Mouse (Mus musculus) CH12F3 (cell line): ENCODE measurements around the gene Nme7.

Source experiments
- in situ Hi-C: fragments of 300-500 bp; cut with MboI; formaldehyde crosslinking; loops from 2 replicates; pipeline ENCODE4 v1.14.3; 2020; ENCODE audit warnings: low sequenced_read_pairs

Gene Nme7

GRCm38 (mm10) chr1:164375626-164376025, 71.7 kb downstream of the Nme7 start:
- in situ Hi-C loops, result no loop called here

DNA sequence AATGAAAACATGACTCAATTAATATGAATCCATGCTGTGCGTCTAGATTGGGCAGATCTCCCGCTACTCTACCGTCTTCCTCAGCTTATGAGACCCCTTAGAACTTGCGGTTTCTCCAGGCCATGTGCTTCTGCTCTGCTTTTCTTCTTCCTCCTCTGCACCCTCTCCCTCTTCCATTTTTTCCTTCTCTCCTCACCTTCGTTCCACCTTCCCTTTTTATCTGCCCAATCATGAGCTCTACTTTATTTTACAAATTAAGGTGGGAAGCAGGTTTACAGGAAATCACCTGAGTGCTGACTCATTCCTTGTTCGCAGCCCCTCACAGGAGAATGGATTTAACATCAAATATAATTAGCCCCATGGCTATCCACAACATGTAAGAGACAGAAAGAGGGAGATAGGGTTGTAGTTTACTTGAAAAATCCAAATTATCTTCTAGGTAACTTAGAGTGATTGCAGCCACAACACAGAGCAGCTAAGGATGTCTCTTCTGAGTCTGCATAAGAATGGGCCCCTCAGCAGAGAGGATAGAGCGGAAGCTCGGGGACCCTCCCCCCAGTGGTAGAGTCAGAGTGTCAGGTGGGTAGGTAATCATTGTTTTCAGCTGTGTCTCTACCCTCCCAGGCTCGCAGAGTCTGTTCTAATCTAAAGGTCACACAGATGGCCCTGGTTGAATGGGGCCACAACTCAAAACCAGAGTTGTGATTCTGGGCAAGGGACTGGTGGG, 73.0 kb downstream of the Nme7 start:
- in situ Hi-C loops, result no loop called here

DNA sequence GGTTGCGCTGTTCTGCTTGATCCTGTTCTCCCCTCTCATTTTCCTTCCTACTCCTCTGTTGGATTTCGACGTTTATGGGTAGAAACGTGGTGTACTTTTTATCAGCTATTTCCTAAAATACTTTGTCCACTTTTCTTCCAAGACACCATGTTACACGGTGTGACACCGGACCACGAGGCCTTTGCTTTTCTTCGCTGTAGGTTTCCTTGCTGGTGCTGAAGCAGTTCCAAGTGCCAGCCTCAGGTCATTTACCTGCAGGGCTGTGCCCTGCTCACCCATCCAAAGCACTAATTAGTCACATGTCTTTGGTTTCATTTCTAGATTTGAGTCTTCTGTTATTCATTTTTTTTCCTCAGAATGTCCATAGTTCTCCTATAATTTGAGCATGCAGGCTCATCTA, 79.7 kb downstream of the Nme7 start:
- in situ Hi-C loops, result no loop called here

DNA sequence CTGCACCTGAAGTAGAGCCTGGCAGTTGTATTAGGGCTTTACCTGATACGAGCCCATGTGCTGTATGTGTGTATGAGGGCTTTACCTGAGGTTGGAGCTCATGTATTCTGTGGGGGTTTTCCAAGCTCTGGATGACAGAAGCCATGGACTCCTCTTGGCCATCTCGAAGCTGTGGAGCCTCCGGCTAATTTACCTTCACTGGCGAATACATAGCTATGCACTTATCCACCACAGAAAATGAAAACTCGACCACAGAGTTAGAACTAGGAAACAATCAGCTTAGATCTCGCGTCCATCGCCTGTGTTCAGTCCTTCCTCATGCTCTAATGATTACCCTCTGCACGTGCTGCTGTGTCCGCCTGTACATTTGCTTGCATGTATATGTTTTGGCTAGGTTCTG, 80.4 kb downstream of the Nme7 start:
- in situ Hi-C loops, result no loop called here

- in situ Hi-C loops, result no loop called here
These were observed 81.1 kb downstream of the Nme7 start for GRCm38 (mm10) chr1:164384972-164385371.

DNA sequence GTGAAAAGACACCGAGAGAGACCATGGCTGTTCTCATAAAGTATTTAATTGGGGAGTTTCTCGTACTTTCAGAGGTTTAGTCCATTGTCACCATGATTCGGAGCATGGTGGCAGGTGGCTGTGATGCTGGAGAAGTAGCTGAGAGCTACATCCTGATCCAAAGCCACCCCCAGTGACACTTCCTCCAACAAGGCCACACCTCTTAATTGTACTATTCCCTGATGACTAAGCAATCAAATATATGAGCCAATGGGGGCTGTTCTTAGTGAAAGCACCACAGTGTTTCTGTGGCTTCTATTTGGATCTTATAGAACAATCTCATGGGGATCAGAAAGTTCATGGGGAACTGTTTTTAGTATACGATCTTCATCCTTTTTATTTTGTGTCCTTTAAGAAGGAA, 85.8 kb downstream of the Nme7 start:
- in situ Hi-C loops, result no loop called here

DNA sequence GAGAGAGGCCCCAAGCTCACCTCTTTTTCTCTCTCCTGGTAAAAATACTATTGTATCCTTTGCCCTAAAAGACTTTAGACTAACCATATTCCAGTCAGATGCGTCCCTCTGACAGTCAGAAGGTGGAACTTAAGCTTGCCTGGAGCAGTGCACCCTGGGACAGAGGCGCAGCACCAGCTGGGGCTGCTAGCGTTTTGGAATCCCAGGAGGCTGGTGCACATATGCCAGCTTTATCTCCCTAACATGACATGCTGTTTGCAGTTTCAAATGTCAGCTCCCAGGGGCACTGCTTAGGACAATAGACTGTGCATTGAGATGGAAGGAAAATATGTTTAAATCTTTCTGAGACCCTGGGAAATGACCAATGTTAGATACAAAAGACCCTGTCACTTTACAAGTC, 88.3 kb downstream of the Nme7 start:
- in situ Hi-C loops, result no loop called here

DNA sequence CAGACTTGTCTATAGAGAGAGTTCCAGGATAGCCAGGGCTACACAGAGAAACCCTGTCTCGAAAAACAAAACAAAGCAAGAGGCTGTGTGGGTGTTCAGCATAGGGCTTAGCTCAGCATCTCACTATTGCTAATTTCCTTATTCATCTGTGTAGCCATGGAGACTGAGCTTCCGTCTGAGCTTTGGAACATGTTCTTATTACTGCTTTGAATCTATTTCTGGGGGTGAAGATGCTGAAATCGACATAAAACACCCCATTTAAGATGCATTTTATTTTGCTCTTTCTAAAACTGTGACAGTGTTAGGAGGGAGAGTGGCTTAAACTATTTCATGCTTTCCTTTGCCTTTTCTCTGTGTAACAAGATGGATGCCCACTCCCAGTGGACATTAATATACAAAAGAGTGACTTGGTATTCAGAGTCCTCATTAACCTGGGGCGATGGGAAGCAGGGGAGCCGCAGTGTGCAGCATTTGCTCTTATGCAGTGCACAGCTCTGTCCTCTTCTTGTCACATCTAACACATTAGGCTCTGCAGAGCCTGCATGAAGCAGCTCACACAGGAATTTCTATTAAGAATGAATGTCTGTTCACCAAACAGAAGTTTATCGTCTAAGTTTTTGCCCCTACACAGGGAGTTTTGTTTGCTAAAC, 91.3 kb downstream of the Nme7 start:
- in situ Hi-C loops, result no loop called here

DNA sequence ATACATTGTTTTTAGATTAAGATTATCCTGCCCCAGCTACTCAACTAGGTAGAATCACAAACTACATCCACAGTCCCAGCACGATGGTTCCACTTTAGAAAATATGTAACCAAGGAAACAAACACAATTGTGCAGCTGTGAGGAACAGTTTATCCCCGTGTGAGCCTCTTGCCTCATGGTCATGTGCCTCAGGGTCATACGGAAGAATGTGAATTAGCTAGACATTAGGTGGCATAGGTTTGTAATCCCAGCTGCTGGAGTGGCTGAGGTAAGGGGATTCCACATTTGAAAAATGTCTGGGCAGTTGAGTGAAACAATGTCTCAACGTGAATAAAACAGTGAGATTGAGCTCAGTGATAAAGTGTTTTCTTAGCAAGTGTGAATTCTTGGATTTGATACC, 93.8 kb downstream of the Nme7 start:
- in situ Hi-C loops, result no loop called here

- in situ Hi-C loops, result no loop called here
These were observed 95.7 kb downstream of the Nme7 start for GRCm38 (mm10) chr1:164399578-164399977.

DNA sequence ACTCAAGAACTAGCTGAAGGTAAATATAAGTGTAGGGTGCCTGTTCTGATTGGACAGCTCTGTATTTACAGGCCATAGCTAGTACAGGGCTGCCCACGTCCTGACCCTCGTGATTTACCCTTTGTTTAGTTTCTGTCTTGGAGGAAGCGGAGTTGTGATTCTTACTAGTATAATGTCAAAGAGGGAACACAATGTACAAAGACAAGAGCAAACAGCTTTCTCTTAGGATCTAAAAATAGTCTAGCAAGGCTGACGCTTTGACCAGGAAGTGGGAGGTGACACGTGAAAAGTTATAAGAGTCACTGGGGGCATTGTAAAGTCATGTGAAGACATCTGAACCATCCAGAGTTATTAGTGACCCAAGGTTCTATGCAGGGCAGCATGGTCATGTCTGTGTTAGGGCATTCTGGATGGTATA, 101.5 kb downstream of the Nme7 start:
- in situ Hi-C loops, result no loop called here

DNA sequence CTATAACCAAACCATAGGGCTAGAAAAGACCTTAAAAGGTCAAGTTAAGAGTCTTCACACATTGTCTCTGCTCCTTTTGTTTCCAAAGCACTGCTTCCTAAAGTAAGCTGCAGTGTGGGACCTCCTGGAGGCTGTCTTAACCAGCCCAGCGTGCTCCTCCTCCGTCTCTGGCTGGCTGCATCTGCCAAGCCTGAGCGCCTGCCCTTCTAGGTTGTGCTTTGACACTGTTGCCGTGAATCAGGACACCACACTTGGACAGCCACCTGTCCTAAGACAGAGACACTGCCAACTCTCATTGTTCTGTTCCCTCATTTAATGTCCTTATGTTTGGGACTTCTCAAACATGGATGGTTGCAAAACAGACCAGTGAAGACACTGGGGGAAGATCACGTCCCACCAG, 102.6 kb downstream of the Nme7 start:
- in situ Hi-C loops, result no loop called here

DNA sequence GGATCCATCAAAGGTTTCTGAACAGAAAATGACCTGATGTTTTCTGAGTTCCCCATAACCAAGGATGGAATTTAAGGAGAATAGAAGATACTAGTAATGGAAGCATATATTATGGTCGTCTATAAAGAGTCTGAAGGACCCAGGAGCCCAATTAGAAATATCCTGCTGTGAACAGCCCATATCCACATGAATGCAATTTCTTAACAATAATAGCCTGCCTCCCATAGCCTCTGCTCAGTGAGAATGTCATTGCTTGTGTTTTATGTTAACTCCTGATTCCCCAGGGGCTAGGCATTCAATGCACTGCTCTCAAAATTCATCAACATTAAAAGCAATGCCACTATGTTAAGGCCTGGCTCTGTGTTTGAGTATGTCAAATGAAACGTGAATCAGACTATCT, 104.7 kb downstream of the Nme7 start:
- in situ Hi-C loops, result no loop called here

GRCm38 (mm10) chr1:164411306-164411705, 107.4 kb downstream of the Nme7 start:
- in situ Hi-C loops, result no loop called here

- in situ Hi-C loops, result no loop called here
These were observed 109.0 kb downstream of the Nme7 start for GRCm38 (mm10) chr1:164412906-164413305.

- in situ Hi-C loops, result no loop called here
These were observed 109.7 kb downstream of the Nme7 start for GRCm38 (mm10) chr1:164413608-164414007.

DNA sequence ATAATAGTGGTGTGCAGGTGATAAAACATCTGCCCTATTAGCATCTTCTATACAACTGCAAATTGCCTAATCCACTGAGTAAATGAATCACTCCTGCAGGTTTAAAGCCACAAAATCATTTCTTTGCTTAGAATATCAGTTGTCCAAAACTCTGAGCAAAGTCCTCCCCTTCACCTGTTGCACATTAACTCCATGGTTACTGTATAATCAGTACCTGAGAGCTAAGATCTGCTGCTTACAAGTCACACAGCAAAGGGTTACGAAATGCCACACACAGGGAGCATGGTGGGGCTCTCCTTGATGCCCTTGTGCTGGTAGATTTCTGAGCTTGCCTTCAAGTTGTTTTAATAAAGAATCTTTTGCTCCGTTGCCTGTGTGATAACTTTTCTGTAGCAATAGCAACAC, 111.4 kb downstream of the Nme7 start:
- in situ Hi-C loops, result no loop called here

GRCm38 (mm10) chr1:164416692-164417394, 112.9 kb downstream of the Nme7 start:
- in situ Hi-C loops, result no loop called here

GRCm38 (mm10) chr1:164417604-164418003, 113.7 kb downstream of the Nme7 start:
- in situ Hi-C loops, result no loop called here

- in situ Hi-C loops, result no loop called here
These were observed 114.4 kb downstream of the Nme7 start for GRCm38 (mm10) chr1:164418320-164418719.

- in situ Hi-C loops, result no loop called here
These were observed 115.5 kb downstream of the Nme7 start for GRCm38 (mm10) chr1:164419401-164419800.
